Mouse (Mus musculus) forebrain, embryonic 10.5 days (tissue): Measurements from ENCODE around the gene Ctrl. TPM values are rescaled to one million over a fixed set of nuclear protein-coding genes. Genes with fewer than 3 reads are reported as not detected.

Source experiments
- DNase-seq: peaks from one replicate; pipeline ENCODE4 v3.0.0-alpha.2; 2017; ENCODE audit warnings: low spot score; ENCODE audit errors: extremely low spot score
- H3K27ac ChIP-seq: fragments of 300-500 bp; sonication (generic); 2 replicates; pipeline ENCODE4 v1.5.1; 2016; ENCODE audit warnings: mild to moderate bottlenecking
- H3K27me3 ChIP-seq: fragments of 300-500 bp; sonication (generic); 2 replicates; pipeline ENCODE4 v1.6.1; 2016; ENCODE audit warnings: mild to moderate bottlenecking; ENCODE audit not compliant: poor library complexity, severe bottlenecking
- H3K36me3 ChIP-seq: fragments of 300-500 bp; sonication (generic); replicated peaks from 2 replicates; pipeline ENCODE4 v1.6.1; 2016; ENCODE audit warnings: mild to moderate bottlenecking, moderate library complexity
- H3K4me1 ChIP-seq: fragments of 300-500 bp; sonication (generic); 2 replicates; pipeline ENCODE4 v1.6.1; 2016
- H3K4me3 ChIP-seq: fragments of 300-500 bp; sonication (generic); 2 replicates; pipeline ENCODE4 v1.5.1; 2016; ENCODE audit warnings: mild to moderate bottlenecking, moderate library complexity
- H3K9me3 ChIP-seq: fragments of 300-500 bp; sonication (generic); 2 replicates; pipeline ENCODE4 v1.6.1; 2016; ENCODE audit warnings: mild to moderate bottlenecking, moderate library complexity
- WGBS: fragments of 180-500 bp; shearing (Covaris S2); methylation state at CpG from one replicate; pipeline ENCODE4 v1.1.7; 2016; 5-methylcytosine and 5-hydroxymethylcytosine counted together
- microRNA-seq: library from miRNA; unstranded; fragments of <30 nt; microRNA quantifications from one replicate; pipeline ENCODE4, GENCODE M21; 2017
- polyA plus RNA-seq: library from polyadenylated mRNA; unstranded; fragments of >200 nt; fragmentation: Nextera tagmentation; extraction: Ambion mirVana; gene quantifications from 2 replicates; pipeline ENCODE4 v1.2.1, GENCODE M21; 2016

Gene Ctrl
- polyA plus RNA-seq, 1 experiment from 2014 or later: 1.5 TPM

DNA sequence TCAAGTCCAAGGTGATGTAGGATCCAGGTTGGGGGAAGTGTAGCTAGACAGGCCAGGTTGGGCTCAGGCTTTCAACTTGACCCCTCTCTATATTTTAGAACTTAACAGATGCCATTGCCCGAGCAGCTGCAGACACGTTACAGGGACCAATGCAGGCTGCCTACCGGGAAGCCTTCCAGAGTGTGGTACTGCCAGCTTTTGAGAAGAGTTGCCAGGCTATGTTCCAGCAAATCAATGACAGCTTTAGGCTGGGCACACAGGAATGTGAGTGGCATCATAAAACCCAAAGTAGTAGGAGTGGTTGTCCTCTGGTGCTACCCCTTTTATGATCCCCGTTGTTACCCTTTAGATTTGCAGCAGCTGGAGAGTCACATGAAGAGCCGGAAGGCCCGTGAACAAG lies 42.8 kb downstream of the Ctrl start:
- Histone ChIP-seq H3K27ac (no peak overlapping the region), H3K27me3 (no peaks in the 10 kb centered on the region), H3K4me1 (peaks cover 10% of the 10 kb centered on the region), H3K36me3 (peaks cover 89% of the 10 kb centered on the region), H3K9me3 (no peaks in the 10 kb centered on the region), H3K4me3 (no peak overlapping the region)
- 93% methylated on average over 6 of the region's 6 CpGs for WGBS
- DNase-seq: no peak

DNA sequence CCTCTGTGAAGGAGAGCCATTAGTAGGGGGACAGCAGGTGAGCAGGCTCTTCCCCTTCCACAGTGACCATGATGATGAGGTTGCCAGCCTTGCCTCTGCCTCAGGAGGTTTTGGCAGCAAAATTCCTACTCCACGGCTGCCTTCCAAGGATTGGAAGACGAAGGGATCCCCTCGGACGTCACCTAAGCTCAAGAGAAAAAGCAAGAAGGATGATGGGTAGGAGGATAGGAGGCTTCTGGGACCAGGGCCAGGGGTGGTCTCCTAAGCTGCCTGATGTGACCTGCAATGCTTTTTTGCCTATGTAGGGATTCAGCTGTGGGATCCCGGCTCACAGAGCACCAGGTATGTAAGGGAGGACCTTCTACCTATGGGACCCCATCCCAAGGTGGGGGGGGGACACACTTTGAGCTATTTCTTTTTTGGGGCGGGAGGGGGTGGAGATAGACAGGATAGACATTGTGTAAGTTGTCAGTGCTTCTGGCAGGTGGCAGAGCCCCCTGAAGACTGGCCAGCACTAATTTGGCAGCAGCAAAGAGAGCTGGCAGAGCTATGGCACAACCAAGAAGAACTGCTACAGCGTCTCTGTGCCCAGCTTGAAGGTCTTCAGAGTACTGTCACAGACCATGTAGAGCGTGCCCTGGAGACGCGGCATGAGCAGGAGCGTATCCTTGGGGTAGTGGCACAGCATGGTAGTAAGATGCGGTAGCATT lies 43.8 kb downstream of the Ctrl start:
- Histone ChIP-seq H3K4me3 (no peak overlapping the region), H3K27ac (no peak overlapping the region), H3K9me3 (no peaks in the 10 kb centered on the region), H3K27me3 (no peaks in the 10 kb centered on the region), H3K36me3 (peaks cover 95% of the 10 kb centered on the region), H3K4me1 (peaks cover 10% of the 10 kb centered on the region)
- WGBS: 92% methylated on average over 12 of the region's 12 CpGs
- no peak for DNase-seq

Small RNA genes within 50 kb of the gene (microRNA-seq; reads per million reads assigned to microRNA genes)
- not detected for gene Mir7074

Other genes with a start within 250 kb of the Ctrl start
- 0.71 and 1.1 TPM in 2 replicates for gene Carmil2, start 247.6 kb downstream of the Ctrl start, polyA plus RNA-seq
- 75.9 and 77.1 TPM in 2 replicates for gene Acd, start 232.8 kb downstream of the Ctrl start, polyA plus RNA-seq
- 22.7 and 22.8 TPM in 2 replicates for gene Pard6a, start 232.7 kb downstream of the Ctrl start, polyA plus RNA-seq
- 0.12 and 0.21 TPM in 2 replicates for gene 4933405L10Rik, start 226.2 kb downstream of the Ctrl start, polyA plus RNA-seq
- gene Enkd1, start 225.7 kb downstream of the Ctrl start, polyA plus RNA-seq: 54.3 and 56.0 TPM in 2 replicates
- gene Gfod2, start 175.2 kb downstream of the Ctrl start, polyA plus RNA-seq: 32.7 and 38.3 TPM in 2 replicates
- gene Ranbp10, start 106.5 kb downstream of the Ctrl start, polyA plus RNA-seq: 9.5 and 11.1 TPM in 2 replicates
- 0.06 and 0.07 TPM in 2 replicates for gene Tsnaxip1, start 106.1 kb downstream of the Ctrl start, polyA plus RNA-seq
- 49.5 and 57.9 TPM in 2 replicates for gene Cenpt, start 80.6 kb downstream of the Ctrl start, polyA plus RNA-seq
- 80.2 and 81.3 TPM in 2 replicates for gene Thap11, start 78.7 kb downstream of the Ctrl start, polyA plus RNA-seq
- 394 and 447 TPM in 2 replicates for gene Nutf2, start 73.3 kb downstream of the Ctrl start, polyA plus RNA-seq
- gene Edc4, start 53.0 kb downstream of the Ctrl start, polyA plus RNA-seq: 73.7 and 75.2 TPM in 2 replicates
- gene Nrn1l, start 40.3 kb downstream of the Ctrl start, polyA plus RNA-seq: 0.33 and 0.65 TPM in 2 replicates
- 29.6 and 29.9 TPM in 2 replicates for gene Pskh1, start 33.4 kb downstream of the Ctrl start, polyA plus RNA-seq
- gene Psmb10, start 4.6 kb upstream of the Ctrl start, polyA plus RNA-seq: 28.9 and 31.5 TPM in 2 replicates
- gene Lcat, start 9.5 kb upstream of the Ctrl start, polyA plus RNA-seq: 0.76 and 1.4 TPM in 2 replicates
- gene Slc12a4, start 32.2 kb upstream of the Ctrl start, polyA plus RNA-seq: 14.9 and 17.8 TPM in 2 replicates
- gene Dpep3, start 45.6 kb upstream of the Ctrl start, polyA plus RNA-seq: not detected in 2 replicates
- 19.4 and 20.5 TPM in 2 replicates for gene Dus2, start 57.5 kb upstream of the Ctrl start, polyA plus RNA-seq
- gene Dpep2nb, start 72.1 kb upstream of the Ctrl start, polyA plus RNA-seq: not detected in 2 replicates
- 24.0 and 24.7 TPM in 2 replicates for gene Ddx28, start 78.0 kb upstream of the Ctrl start, polyA plus RNA-seq
- gene Nfatc3, start 125.0 kb upstream of the Ctrl start, polyA plus RNA-seq: 6.6 TPM in 2 replicates
- gene Esrp2, start 203.1 kb upstream of the Ctrl start, polyA plus RNA-seq: 2.0 and 2.6 TPM in 2 replicates
- 12.6 and 14.0 TPM in 2 replicates for gene Pla2g15, start 216.5 kb upstream of the Ctrl start, polyA plus RNA-seq
- gene Slc7a6, start 235.0 kb upstream of the Ctrl start, polyA plus RNA-seq: 86.5 and 87.9 TPM in 2 replicates